In the genomic region with DNA sequence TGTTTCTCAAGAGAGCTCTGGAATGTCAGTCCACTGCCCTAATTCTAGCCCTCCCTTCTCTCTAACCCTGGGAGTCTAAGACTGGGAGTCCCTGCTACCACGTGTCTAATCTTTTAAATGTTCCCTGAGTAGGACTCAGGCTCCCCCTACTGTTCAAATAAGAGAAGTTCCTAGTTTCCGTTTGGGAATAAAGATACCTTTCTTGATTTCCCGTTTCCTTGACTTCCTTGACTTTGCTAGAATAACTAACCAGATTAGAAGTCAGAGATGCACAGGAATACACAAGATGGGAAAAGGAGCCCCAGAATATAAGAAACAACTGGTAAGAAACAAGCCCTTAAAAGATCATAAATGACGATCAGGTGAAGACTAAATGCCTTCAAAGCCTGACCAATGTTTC, we compare ENCODE assay signal across 8 mouse cellular contexts. TPM values are rescaled to one million over a fixed set of nuclear protein-coding genes. Genes with fewer than 3 reads are reported as not detected.
DNase-seq lines count a peak whose midpoint lies in the region; ATAC-seq and TF ChIP-seq lines count a peak whose summit lies in the region.

No protein-coding gene starts in this region.

- TF ChIP-seq CTCF in lung, embryonic 14.5 days (IDR thresholded peaks at IDR 0.05; ENCODE audit: low read depth), result peak; percentile 80

- peak overlapping the region; percentile 90 for H3K27ac ChIP-seq in lung, embryonic 14.5 days (ENCODE audit: low read depth)
- H3K27ac ChIP-seq in heart, embryonic 14.5 days (replicated peaks in 1 of 2; ENCODE audit: control insufficient read depth in 1 of 2, insufficient read depth in 1 of 2, low read depth in 2 of 2, low read length in 2 of 2), result peak overlapping the region in 1 of 2 experiments; percentile 91; a peak in 3 of 4 replicates
- peak overlapping the region; percentile 93 for H3K27ac ChIP-seq in lung, embryonic 15.5 days
- H3K27ac ChIP-seq in stomach, embryonic 15.5 days, result peak overlapping the region; percentile 97

- peaks cover 43% of the 10 kb centered on the region for H3K36me3 ChIP-seq in lung, embryonic 14.5 days (ENCODE audit: insufficient read depth)
- peaks cover 40% of the 10 kb centered on the region for H3K36me3 ChIP-seq in heart, embryonic 14.5 days (ENCODE audit: control insufficient read depth, insufficient read depth, low read length)
- H3K36me3 ChIP-seq in lung, embryonic 15.5 days, result peaks cover 38% of the 10 kb centered on the region
- H3K36me3 ChIP-seq in stomach, embryonic 15.5 days, result peaks cover 18% of the 10 kb centered on the region

- H3K27me3 ChIP-seq in lung, embryonic 14.5 days (ENCODE audit: insufficient read depth, low read length), result no peaks in the 10 kb centered on the region
- H3K27me3 ChIP-seq in heart, embryonic 14.5 days (ENCODE audit: control insufficient read depth, insufficient read depth, low read length), result no peaks in the 10 kb centered on the region
- H3K27me3 ChIP-seq in lung, embryonic 15.5 days, result no peaks in the 10 kb centered on the region
- H3K27me3 ChIP-seq in stomach, embryonic 15.5 days (replicated peaks), result no peaks in the 10 kb centered on the region

- peak overlapping the region; percentile 96 for H3K9ac ChIP-seq in lung, embryonic 14.5 days
- peak overlapping the region; percentile 79 for H3K9ac ChIP-seq in heart, embryonic 14.5 days (ENCODE audit: low read length)
- peak overlapping the region; percentile 73 for H3K9ac ChIP-seq in lung, embryonic 15.5 days
- H3K9ac ChIP-seq in stomach, embryonic 15.5 days, result no peak overlapping the region

- no peaks in the 10 kb centered on the region for H3K9me3 ChIP-seq in lung, embryonic 14.5 days (ENCODE audit: low read depth, low read length)
- H3K9me3 ChIP-seq in heart, embryonic 14.5 days (ENCODE audit: control insufficient read depth, low read length), result no peaks in the 10 kb centered on the region
- no peaks in the 10 kb centered on the region for H3K9me3 ChIP-seq in lung, embryonic 15.5 days
- no peaks in the 10 kb centered on the region for H3K9me3 ChIP-seq in stomach, embryonic 15.5 days

- DNase-seq in lung, embryonic 14.5 days, result peak; percentile 85
- no peak for DNase-seq in lung, postnatal 14 days
- DNase-seq in c-Kit-positive CD71-negative TER-119-negative erythroid progenitor cells, embryonic 14.5 days (ENCODE audit: low read depth), result peak; percentile 40
- no peak for DNase-seq in right cerebral cortex, postnatal 25 days
- DNase-seq in urinary bladder, postnatal 25 days (ENCODE audit: low spot score), result no peak

- no peak for ATAC-seq in lung, embryonic 14.5 days (ENCODE audit: insufficient read depth)
- ATAC-seq in heart, embryonic 14.5 days (ENCODE audit: insufficient number of reproducible peaks, insufficient read depth, low FRiP score, low read depth), result no peak
- ATAC-seq in lung, embryonic 15.5 days (ENCODE audit: borderline replicate concordance, extremely low read depth, low FRiP score, low TSS enrichment), result no peak
- ATAC-seq in stomach, embryonic 15.5 days (ENCODE audit: insufficient read depth, low FRiP score, low read depth), result no peak

- no peaks in the 10 kb centered on the region for H3K4me1 ChIP-seq in lung, embryonic 14.5 days (ENCODE audit: insufficient read depth)
- peaks cover 2 to 14% of the 10 kb centered on the region in 2 experiments for H3K4me1 ChIP-seq in heart, embryonic 14.5 days (ENCODE audit: control insufficient read depth in 2 of 2, insufficient read depth in 2 of 2, low read length in 2 of 2)
- H3K4me1 ChIP-seq in lung, embryonic 15.5 days, result peaks cover 15% of the 10 kb centered on the region
- H3K4me1 ChIP-seq in stomach, embryonic 15.5 days, result no peaks in the 10 kb centered on the region

- peak overlapping the region; percentile 79 for H3K4me2 ChIP-seq in lung, embryonic 14.5 days
- peak overlapping the region; percentile 71 for H3K4me2 ChIP-seq in heart, embryonic 14.5 days (ENCODE audit: low read length)
- H3K4me2 ChIP-seq in lung, embryonic 15.5 days, result peak overlapping the region; percentile 88
- peak overlapping the region; percentile 74 for H3K4me2 ChIP-seq in stomach, embryonic 15.5 days

- WGBS in lung, embryonic 14.5 days, result 12% methylated on average over 4 of the region's 4 CpGs
- 9% methylated on average over 4 of the region's 4 CpGs for WGBS in heart, embryonic 14.5 days
- WGBS in lung, embryonic 15.5 days, result 10% methylated on average over 4 of the region's 4 CpGs
- WGBS in stomach, embryonic 15.5 days, result 9% methylated on average over 4 of the region's 4 CpGs

- H3K4me3 ChIP-seq in lung, embryonic 14.5 days (ENCODE audit: low read depth, low read length), result peak overlapping the region; percentile 86
- H3K4me3 ChIP-seq in heart, embryonic 14.5 days (ENCODE audit: control insufficient read depth in 1 of 2, insufficient read depth in 1 of 2, low read depth in 1 of 2, low read length in 2 of 2), result peak overlapping the region; percentile 65 to 79; a peak in 3 of 4 replicates
- H3K4me3 ChIP-seq in lung, embryonic 15.5 days, result peak overlapping the region; percentile 88
- peak overlapping the region; percentile 81 for H3K4me3 ChIP-seq in stomach, embryonic 15.5 days (replicated peaks)

RNA-seq across cellular contexts. Expression of a gene that starts 1.2 kb away (rescaled TPM):
- polyA plus RNA-seq in lung, embryonic 14.5 days (2014; fragmentation: Nextera tagmentation; extraction: Ambion mirVana), result 11.0 and 14.5 TPM in 2 replicates
- 7.3 and 8.2 TPM in 2 replicates for polyA plus RNA-seq in heart, embryonic 14.5 days (2014; fragmentation: Nextera tagmentation; extraction: Ambion mirVana)
- polyA plus RNA-seq in lung, embryonic 15.5 days (2015; fragmentation: Nextera tagmentation; extraction: Ambion mirVana), result 14.6 and 14.9 TPM in 2 replicates
- polyA plus RNA-seq in stomach, embryonic 15.5 days (2015; fragmentation: Nextera tagmentation; extraction: Ambion mirVana), result 12.1 and 12.4 TPM in 2 replicates

RNA-seq across cellular contexts. Expression of a gene that starts 2.7 kb away (rescaled TPM):
- 4,697 and 4,895 TPM in 2 replicates for polyA plus RNA-seq in lung, embryonic 14.5 days (2014; fragmentation: Nextera tagmentation; extraction: Ambion mirVana)
- polyA plus RNA-seq in heart, embryonic 14.5 days (2014; fragmentation: Nextera tagmentation; extraction: Ambion mirVana), result 2,755 and 3,168 TPM in 2 replicates
- polyA plus RNA-seq in lung, embryonic 15.5 days (2015; fragmentation: Nextera tagmentation; extraction: Ambion mirVana), result 3,783 and 4,172 TPM in 2 replicates
- polyA plus RNA-seq in stomach, embryonic 15.5 days (2015; fragmentation: Nextera tagmentation; extraction: Ambion mirVana), result 3,689 and 3,942 TPM in 2 replicates

RNA-seq across cellular contexts. Expression of a gene that starts 19.4 kb away (rescaled TPM):
- polyA plus RNA-seq in lung, embryonic 14.5 days (2014; fragmentation: Nextera tagmentation; extraction: Ambion mirVana), result 240 and 244 TPM in 2 replicates
- polyA plus RNA-seq in heart, embryonic 14.5 days (2014; fragmentation: Nextera tagmentation; extraction: Ambion mirVana), result 123 TPM in 2 replicates
- 194 and 200 TPM in 2 replicates for polyA plus RNA-seq in lung, embryonic 15.5 days (2015; fragmentation: Nextera tagmentation; extraction: Ambion mirVana)
- 213 and 215 TPM in 2 replicates for polyA plus RNA-seq in stomach, embryonic 15.5 days (2015; fragmentation: Nextera tagmentation; extraction: Ambion mirVana)

RNA-seq across cellular contexts. Expression of a gene that starts 20.7 kb away (rescaled TPM):
- polyA plus RNA-seq in lung, embryonic 14.5 days (2014; fragmentation: Nextera tagmentation; extraction: Ambion mirVana), result 21.5 and 23.0 TPM in 2 replicates
- polyA plus RNA-seq in heart, embryonic 14.5 days (2014; fragmentation: Nextera tagmentation; extraction: Ambion mirVana), result 17.3 and 17.8 TPM in 2 replicates
- polyA plus RNA-seq in lung, embryonic 15.5 days (2015; fragmentation: Nextera tagmentation; extraction: Ambion mirVana), result 28.8 and 31.5 TPM in 2 replicates
- polyA plus RNA-seq in stomach, embryonic 15.5 days (2015; fragmentation: Nextera tagmentation; extraction: Ambion mirVana), result 28.8 and 32.1 TPM in 2 replicates

RNA-seq across cellular contexts. Expression of a gene that starts 43.1 kb away (rescaled TPM):
- 20.2 and 22.9 TPM in 2 replicates for polyA plus RNA-seq in lung, embryonic 14.5 days (2014; fragmentation: Nextera tagmentation; extraction: Ambion mirVana)
- 2.9 and 3.5 TPM in 2 replicates for polyA plus RNA-seq in heart, embryonic 14.5 days (2014; fragmentation: Nextera tagmentation; extraction: Ambion mirVana)
- polyA plus RNA-seq in lung, embryonic 15.5 days (2015; fragmentation: Nextera tagmentation; extraction: Ambion mirVana), result 21.3 and 22.9 TPM in 2 replicates
- polyA plus RNA-seq in stomach, embryonic 15.5 days (2015; fragmentation: Nextera tagmentation; extraction: Ambion mirVana), result 24.0 and 27.6 TPM in 2 replicates

Comparison
In these comparisons a context has a peak if more than half of its experiments do, and no peak if none do; other contexts are left out.
1. DNase-seq: peak in lung, embryonic 14.5 days (single experiment) and c-Kit-positive CD71-negative TER-119-negative erythroid progenitor cells, embryonic 14.5 days (single experiment); none in lung, postnatal 14 days (single experiment), right cerebral cortex, postnatal 25 days (single experiment) and urinary bladder, postnatal 25 days (single experiment).
2. Peak in every context shown above with its lines, with median percentiles within 50 percentile points of each other: H3K4me2 ChIP-seq and H3K4me3 ChIP-seq.